Mouse (Mus musculus): ENCODE measurements around the gene Clec18a.

GRCm38 (mm10) chr8:111055661-111056060 lies 36.6 kb downstream of the Clec18a start:
- TF ChIP-seq POLR2A (IDR thresholded peaks at IDR 0.05; ENCODE audit: control insufficient read depth in 1 of 2, insufficient read depth in 1 of 2, low read depth in 1 of 2, low read length in 2 of 2, poor library complexity in 1 of 2) = no peak
- TF ChIP-seq MAZ (IDR thresholded peaks at IDR 0.05; ENCODE audit: low read depth, low read length) = no peak
- no peak for TF ChIP-seq MEF2A (IDR thresholded peaks at IDR 0.05; ENCODE audit: extremely low read depth, insufficient replicate concordance, low read depth, low read length, poor library complexity, severe bottlenecking)

Data from MEL (cell line).